Mouse (Mus musculus): ENCODE measurements around the gene Fmod.

GRCm38 (mm10) chr1:134064296-134064831 lies 27.3 kb downstream of the Fmod start:
- no peak for TF ChIP-seq CTCF (IDR thresholded peaks at IDR 0.05; ENCODE audit: low read depth)
- no peak for TF ChIP-seq EP300 (IDR thresholded peaks at IDR 0.05; ENCODE audit: low read depth)

Data from liver, embryonic 14.5 days (tissue).